Mouse (Mus musculus) heart, adult 2 months (tissue): Measurements from ENCODE around the gene 5730522E02Rik. TPM values are rescaled to one million over a fixed set of nuclear protein-coding genes. Genes with fewer than 3 reads are reported as not detected.

ENCODE experiments used
- DNase-seq, 2 experiments: peaks; one replicate each; pipeline ENCODE4 v3.0.0; 2021
- H3K27ac ChIP-seq: fragments of 200-600 bp; 2 replicates; pipeline ENCODE4 v1.8.1; 2022
- H3K27me3 ChIP-seq: fragments of 200-500 bp; 2 replicates; pipeline ENCODE4 v1.6.1; 2012; ENCODE audit warnings: mild to moderate bottlenecking, low read length, inconsistent platforms, mixed read lengths; ENCODE audit not compliant: control insufficient read depth, insufficient read depth
- H3K36me3 ChIP-seq: fragments of 200-500 bp; 2 replicates; pipeline ENCODE4 v1.6.1; 2012; ENCODE audit warnings: low read length, inconsistent platforms; ENCODE audit not compliant: control insufficient read depth, insufficient read depth
- H3K4me1 ChIP-seq: fragments of 200-500 bp; 2 replicates; pipeline ENCODE4 v1.6.1; 2011; ENCODE audit warnings: low read length; ENCODE audit not compliant: control insufficient read depth, insufficient read depth
- H3K4me3 ChIP-seq: fragments of 200-600 bp; 2 replicates; pipeline ENCODE4 v1.8.1; 2022
- H3K79me2 ChIP-seq: fragments of 200-500 bp; replicated peaks from 2 replicates; pipeline ENCODE4 v1.6.1; 2012; ENCODE audit warnings: mild to moderate bottlenecking, inconsistent platforms, low read length, moderate library complexity, mixed read lengths; ENCODE audit not compliant: control insufficient read depth, insufficient read depth
- H3K9ac ChIP-seq: fragments of 200-500 bp; 2 replicates; pipeline ENCODE4 v1.6.1; 2012; ENCODE audit warnings: low read depth, mild to moderate bottlenecking, control low read depth, inconsistent platforms, low read length, mixed read lengths
- CTCF ChIP-seq: fragments of 200-600 bp; IDR thresholded peaks from 2 replicates; pipeline ENCODE4 v1.8.1; 2022; ENCODE audit warnings: antibody characterized with exemption, mild to moderate bottlenecking, moderate library complexity
- EP300 ChIP-seq: fragments of 200-500 bp; IDR thresholded peaks from 2 replicates; pipeline ENCODE4 v1.6.1; 2011; ENCODE audit warnings: low read depth, low read length, control low read depth; ENCODE audit not compliant: insufficient read depth
- POLR2A ChIP-seq: fragments of 200-500 bp; IDR thresholded peaks from 2 replicates; pipeline ENCODE4 v1.6.1; 2011; ENCODE audit warnings: mild to moderate bottlenecking, low read depth, low read length, control low read depth; ENCODE audit not compliant: insufficient read depth
- WGBS: fragments of 180-500 bp; shearing (Covaris S2); methylation state at CpG from one replicate; pipeline ENCODE4 v1.1.7; 2018; 5-methylcytosine and 5-hydroxymethylcytosine counted together
- intact Hi-C: fragments of 180-260 bp; cut with DNase I; formaldehyde crosslinking; loops from one replicate; pipeline ENCODE4 v1.15.1; 2025
- polyA plus RNA-seq: library from polyadenylated mRNA; depleted of rRNA; stranded (reverse); fragments of >200 nt; gene quantifications from 2 replicates; pipeline ENCODE4 v1.2.3, GENCODE M21; 2012
- total RNA-seq, 2 experiments: library from RNA; stranded (reverse); gene quantifications; 2 replicates each; pipeline ENCODE4 v1.2.3; 2021

The 5730522E02Rik gene
- total and polyA plus RNA-seq, 3 experiments = not detected

- Histone ChIP-seq H3K4me3 (no peak overlapping the region), H3K27me3 (no peaks in the 10 kb centered on the region), H3K36me3 (no peaks in the 10 kb centered on the region), H3K9ac (no peak overlapping the region), H3K4me1 (no peaks in the 10 kb centered on the region), H3K27ac (no peak overlapping the region), H3K79me2 (no peaks in the 10 kb centered on the region)
- WGBS = 81% methylated on average over 5 of the region's 5 CpGs
- intact Hi-C loops = no loop called here
- TF ChIP-seq POLR2A = no peak
- no peak for TF ChIP-seq CTCF
- TF ChIP-seq EP300 = no peak
- no peak for DNase-seq
Measured at GRCm38 (mm10) chr11:25941504-25941903, 269.1 kb downstream of the 5730522E02Rik start.

DNA sequence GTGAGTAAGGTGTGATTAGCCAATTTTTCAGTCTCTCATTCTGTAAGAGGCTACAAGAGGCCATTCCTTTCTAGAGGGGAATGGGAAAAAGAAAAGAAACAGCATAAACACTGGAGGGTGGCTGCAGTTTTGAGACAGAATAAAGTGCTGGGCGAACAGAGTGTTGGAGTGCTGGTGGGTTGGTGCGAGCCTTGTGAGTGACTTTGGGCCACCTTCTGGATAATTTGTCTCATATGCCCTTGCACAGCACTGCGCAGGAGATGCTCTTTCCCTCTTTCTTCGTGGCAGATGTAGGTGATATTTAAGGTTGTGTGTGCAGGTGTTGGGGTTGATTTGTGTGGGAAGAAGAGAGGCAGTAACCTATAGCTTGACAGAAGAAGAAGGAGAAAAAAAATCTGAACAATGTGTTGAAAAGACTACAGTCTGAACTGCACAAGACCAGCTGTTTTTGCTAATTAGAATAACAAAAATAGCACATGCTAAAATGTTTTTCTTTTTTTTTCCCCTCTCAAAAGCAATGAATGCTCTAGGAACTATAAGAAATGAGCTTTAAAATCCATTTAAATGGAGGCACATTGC lies 269.8 kb downstream of the 5730522E02Rik start:
- intact Hi-C loops = no loop called here
- no peak overlapping the region for H3K4me3 ChIP-seq
- TF ChIP-seq POLR2A = no peak
- no peak for TF ChIP-seq CTCF
- no peak for TF ChIP-seq EP300
- no peaks in the 10 kb centered on the region for H3K79me2 ChIP-seq
- H3K36me3 ChIP-seq = no peaks in the 10 kb centered on the region
- no peaks in the 10 kb centered on the region for H3K27me3 ChIP-seq
- H3K9ac ChIP-seq = no peak overlapping the region
- no peak overlapping the region for H3K27ac ChIP-seq
- no peak for DNase-seq
- no peaks in the 10 kb centered on the region for H3K4me1 ChIP-seq
- 79% methylated on average over 4 of the region's 4 CpGs for WGBS

DNA sequence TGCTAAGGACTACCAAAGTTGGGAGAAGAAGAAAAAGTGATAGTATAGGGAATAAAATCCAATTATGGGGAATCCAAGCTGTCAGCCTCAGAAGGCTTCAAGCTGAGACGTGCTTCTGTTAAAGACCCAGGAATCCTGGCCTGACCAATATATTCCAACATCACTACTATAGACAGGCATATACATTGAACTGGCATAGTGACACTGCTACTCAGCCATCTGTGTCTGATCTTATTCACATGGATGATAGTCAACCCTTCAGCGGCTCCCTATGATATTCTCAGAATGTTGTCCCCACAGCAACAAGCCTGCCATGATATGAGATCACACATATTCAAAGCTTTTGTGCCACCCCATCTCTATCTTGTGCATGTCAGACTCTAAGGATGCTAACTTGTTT lies 284.3 kb downstream of the 5730522E02Rik start:
- intact Hi-C loops = no loop called here
- TF ChIP-seq EP300 (no peak), POLR2A (no peak), CTCF (no peak)
- H3K27ac ChIP-seq = no peak overlapping the region
- H3K4me1 ChIP-seq = no peaks in the 10 kb centered on the region
- H3K36me3 ChIP-seq = no peaks in the 10 kb centered on the region
- H3K79me2 ChIP-seq = no peaks in the 10 kb centered on the region
- H3K9ac ChIP-seq = no peak overlapping the region
- 81% methylated on average over 2 of the region's 2 CpGs for WGBS
- DNase-seq = no peak
- H3K27me3 ChIP-seq = no peaks in the 10 kb centered on the region
- H3K4me3 ChIP-seq = no peak overlapping the region

DNA sequence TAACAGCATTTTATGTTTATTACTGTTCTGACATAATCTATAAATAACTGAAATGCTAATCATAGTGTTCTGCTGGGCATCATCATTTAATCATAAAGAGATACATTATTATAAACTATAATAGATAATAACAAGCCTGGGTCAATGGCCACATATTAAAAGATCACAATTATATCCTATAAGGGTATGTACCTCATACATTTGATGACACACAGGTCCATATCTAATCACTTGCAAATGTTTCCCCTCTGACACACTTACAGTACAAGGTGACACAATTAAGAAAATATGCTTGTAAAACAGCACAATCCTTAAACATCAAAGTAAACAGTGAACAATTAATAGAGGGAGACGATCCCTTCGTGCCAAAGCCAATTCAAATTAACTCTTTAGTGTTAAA lies 308.2 kb downstream of the 5730522E02Rik start:
- Histone ChIP-seq H3K9ac (no peak overlapping the region), H3K79me2 (no peaks in the 10 kb centered on the region), H3K4me1 (no peaks in the 10 kb centered on the region), H3K27ac (no peak overlapping the region), H3K4me3 (no peak overlapping the region), H3K36me3 (no peaks in the 10 kb centered on the region), H3K27me3 (no peaks in the 10 kb centered on the region)
- intact Hi-C loops = no loop called here
- 43% methylated on average over 2 of the region's 2 CpGs for WGBS
- DNase-seq = no peak
- no peak for TF ChIP-seq POLR2A
- no peak for TF ChIP-seq EP300
- TF ChIP-seq CTCF = no peak

GRCm38 (mm10) chr11:25901666-25902065 lies 308.9 kb downstream of the 5730522E02Rik start:
- intact Hi-C loops = no loop called here
- no peaks in the 10 kb centered on the region for H3K4me1 ChIP-seq
- no peak for DNase-seq
- no peak overlapping the region for H3K9ac ChIP-seq
- 3% methylated on average over 2 of the region's 2 CpGs for WGBS
- H3K4me3 ChIP-seq = no peak overlapping the region
- H3K27me3 ChIP-seq = no peaks in the 10 kb centered on the region
- no peak overlapping the region for H3K27ac ChIP-seq
- TF ChIP-seq EP300 = no peak
- TF ChIP-seq CTCF = no peak
- TF ChIP-seq POLR2A = no peak
- no peaks in the 10 kb centered on the region for H3K36me3 ChIP-seq
- H3K79me2 ChIP-seq = no peaks in the 10 kb centered on the region

DNA sequence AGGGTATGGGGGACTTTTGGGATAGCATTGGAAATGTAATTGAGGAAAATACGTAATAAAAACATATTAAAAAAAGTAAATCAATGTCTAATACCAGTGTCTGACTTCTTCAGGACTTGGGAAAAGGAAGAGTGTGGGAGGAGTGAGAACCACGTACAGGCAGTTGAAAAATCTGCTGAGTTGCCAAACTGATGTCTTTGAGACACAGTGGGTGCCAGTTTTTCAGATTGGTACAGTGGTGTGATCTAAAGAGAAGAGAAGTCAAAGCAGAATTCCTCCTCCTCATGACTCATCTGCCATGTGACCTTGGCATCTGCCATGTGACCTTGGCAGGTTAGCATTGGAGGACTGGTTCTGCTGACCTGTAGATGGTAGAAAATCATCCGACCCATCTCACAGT lies 316.7 kb downstream of the 5730522E02Rik start:
- 76% methylated on average over 3 of the region's 3 CpGs for WGBS
- no peak for DNase-seq
- no peak overlapping the region for H3K4me3 ChIP-seq
- H3K27me3 ChIP-seq = no peaks in the 10 kb centered on the region
- H3K79me2 ChIP-seq = no peaks in the 10 kb centered on the region
- H3K9ac ChIP-seq = no peak overlapping the region
- H3K36me3 ChIP-seq = no peaks in the 10 kb centered on the region
- H3K4me1 ChIP-seq = no peaks in the 10 kb centered on the region
- TF ChIP-seq EP300 (no peak), CTCF (no peak)
- no peak overlapping the region for H3K27ac ChIP-seq
- intact Hi-C loops = no loop called here
